Mouse (Mus musculus) urinary bladder, adult 2 months (tissue): ENCODE results near the gene Irgq. TPM values are rescaled to one million over a fixed set of nuclear protein-coding genes. Genes with fewer than 3 reads are reported as not detected.
"Not testable (repeated sequence)": the region's sequence is repeated elsewhere in the genome, so short reads cannot be mapped to it uniquely, and the experiment has no call there.

Experiments
- DNase-seq: peaks from one replicate; pipeline ENCODE4 v3.0.0; 2022; ENCODE audit warnings: low spot score
- polyA plus RNA-seq: library from polyadenylated mRNA; depleted of rRNA; stranded (reverse); fragments of >200 nt; gene quantifications from 2 replicates; pipeline ENCODE4 v1.2.3, GENCODE M21; 2012

Gene Irgq
- polyA plus RNA-seq, 1 experiment, result 10.8 TPM

- no peak for DNase-seq
These were observed 18.1 kb upstream of the Irgq start, which contains the start of gene AC161166.1 for GRCm38 (mm10) chr7:24512355-24512754. Gene AC161166.1, minus strand, starts transcription at chr7:24512455.

- DNase-seq, result not testable (repeated sequence)
These were observed 14.2 kb upstream of the Irgq start for GRCm38 (mm10) chr7:24516319-24516718.

DNA sequence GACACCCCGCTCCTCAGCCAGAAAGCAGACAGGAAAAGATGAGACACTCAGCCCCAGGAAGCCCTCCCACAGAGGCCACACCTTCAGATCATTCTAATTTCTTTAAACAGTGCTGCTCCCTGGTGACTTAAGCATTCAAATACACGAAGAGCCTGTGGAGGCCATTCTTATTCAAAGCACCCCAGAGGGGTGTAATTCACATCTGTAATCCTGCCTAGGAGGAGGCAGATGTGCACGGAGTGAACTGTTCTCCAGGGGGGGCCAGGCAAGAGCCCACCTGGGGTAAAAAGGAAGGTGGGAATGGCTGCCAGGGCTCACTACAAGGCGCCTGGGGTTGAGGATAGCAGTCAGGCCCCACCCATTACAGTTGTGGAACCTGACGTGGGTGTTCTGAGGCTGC is 13.4 kb upstream of the Irgq start:
- no peak for DNase-seq

- DNase-seq, result no peak
These were observed 12.8 kb upstream of the Irgq start for GRCm38 (mm10) chr7:24517654-24518053.

DNA sequence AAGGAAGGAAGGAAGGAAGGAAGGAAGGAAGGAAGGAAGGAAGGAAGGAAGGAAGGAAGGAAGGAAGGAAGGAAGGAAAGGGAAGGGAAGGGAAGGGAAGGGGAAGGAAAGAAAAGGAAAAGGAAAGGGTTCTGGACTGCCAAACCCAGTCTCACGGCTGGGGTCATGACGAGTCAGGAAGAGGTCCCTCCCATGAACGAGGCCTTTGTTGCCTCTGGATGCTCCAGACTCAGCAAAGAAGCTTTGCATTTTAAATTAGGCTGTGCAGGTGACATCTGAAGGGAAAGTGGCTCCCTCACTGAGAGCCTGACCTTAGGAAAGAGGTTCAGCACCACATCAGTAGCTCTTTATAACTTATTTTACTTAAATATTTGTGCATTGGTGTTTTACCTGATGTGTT is 11.4 kb upstream of the Irgq start:
- DNase-seq, result no peak

- not testable (repeated sequence) for DNase-seq
These were observed 10.4 kb upstream of the Irgq start for GRCm38 (mm10) chr7:24520054-24520453.

DNA sequence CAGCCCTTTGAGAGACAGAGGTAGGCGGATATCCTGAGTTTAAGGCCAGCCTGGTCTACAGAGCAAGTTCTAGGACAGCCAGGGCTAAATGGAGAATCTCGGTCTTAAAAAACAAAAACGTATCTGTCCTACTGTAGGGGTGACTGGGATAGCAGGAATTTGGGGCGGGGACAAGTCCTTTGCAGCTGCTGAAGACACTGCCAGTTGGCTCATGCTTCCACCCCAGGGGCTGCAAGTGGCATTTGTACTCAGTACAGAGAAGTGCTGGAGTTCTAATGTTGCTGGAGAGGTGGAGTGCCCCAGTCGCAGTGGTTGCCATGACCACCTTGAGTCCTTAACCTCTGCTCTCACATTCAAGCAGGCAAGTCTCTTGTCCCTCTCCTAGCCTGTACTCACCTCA is 7.7 kb upstream of the Irgq start:
- DNase-seq, result no peak

GRCm38 (mm10) chr7:24523723-24524122 is 6.8 kb upstream of the Irgq start:
- no peak for DNase-seq

GRCm38 (mm10) chr7:24524978-24525377 is 5.5 kb upstream of the Irgq start:
- no peak for DNase-seq

- no peak for DNase-seq
These were observed 4.6 kb upstream of the Irgq start for GRCm38 (mm10) chr7:24525686-24526420.

- no peak for DNase-seq
These were observed 1.6 kb upstream of the Irgq start for GRCm38 (mm10) chr7:24528861-24529260.

DNA sequence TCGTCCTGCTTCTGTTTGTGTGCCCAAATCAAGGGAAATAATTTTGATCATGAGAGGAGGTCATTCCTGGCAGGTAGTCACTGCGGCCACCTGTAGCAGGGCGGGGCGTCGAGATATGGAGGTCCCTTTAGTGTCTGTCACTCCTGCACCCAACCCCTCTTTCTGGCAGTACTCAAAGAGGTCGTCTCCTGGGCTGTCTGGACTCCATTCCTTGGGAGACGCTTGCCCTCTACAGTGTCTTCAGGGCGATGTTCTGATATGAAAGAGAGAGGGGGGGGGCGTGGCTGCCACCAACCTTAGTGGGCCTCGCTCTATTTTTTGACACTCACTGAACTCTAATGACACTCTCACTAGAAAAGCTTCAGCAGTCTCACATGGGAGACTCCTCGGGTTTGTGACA is 909 bp upstream of the Irgq start:
- DNase-seq, result peak; percentile 12

- DNase-seq, result peak; percentile 61
These were observed 902 bp downstream of the Irgq start for GRCm38 (mm10) chr7:24531211-24531971.

DNA sequence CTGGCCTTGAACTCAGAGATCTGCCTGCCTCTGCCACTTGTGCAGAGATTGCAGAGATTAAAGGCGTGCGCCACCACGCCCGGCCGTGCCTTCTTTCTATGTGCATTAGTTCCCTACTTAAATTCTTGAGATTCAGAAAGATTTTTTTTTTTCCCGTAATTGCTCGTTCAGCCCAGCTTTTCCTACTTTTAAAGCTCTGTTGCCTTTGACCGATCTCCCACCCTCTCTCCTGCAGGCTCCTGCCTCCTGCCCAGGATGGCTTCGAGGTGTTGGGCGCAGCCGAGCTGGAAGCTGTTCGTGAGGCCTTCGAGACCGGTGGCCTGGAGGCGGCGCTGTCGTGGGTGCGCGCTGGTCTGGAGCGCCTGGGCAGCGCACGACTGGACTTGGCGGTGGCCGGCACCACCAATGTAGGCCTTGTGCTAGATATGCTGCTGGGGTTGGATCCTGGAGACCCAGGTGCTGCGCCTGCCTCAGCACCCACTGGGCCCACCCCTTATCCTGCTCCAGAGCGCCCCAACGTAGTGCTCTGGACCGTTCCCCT is 2.6 kb downstream of the Irgq start:
- DNase-seq, result no peak

DNA sequence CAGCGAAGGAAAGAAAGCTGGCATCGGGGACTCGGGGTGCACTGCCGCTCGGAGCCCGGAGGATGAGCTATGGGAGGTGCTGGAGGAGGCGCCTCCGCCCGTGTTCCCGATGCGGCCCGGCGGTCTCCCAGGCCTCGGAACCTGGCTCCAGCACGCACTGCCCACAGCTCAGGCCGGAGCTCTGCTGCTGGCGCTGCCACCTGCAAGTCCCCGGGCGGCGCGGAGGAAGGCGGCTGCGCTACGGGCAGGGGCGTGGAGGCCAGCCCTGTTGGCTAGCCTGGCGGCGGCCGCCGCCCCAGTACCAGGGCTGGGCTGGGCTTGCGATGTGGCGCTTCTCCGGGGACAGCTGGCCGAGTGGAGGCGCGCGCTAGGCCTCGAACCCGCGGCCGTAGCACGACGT is 3.3 kb downstream of the Irgq start:
- DNase-seq, result no peak

DNA sequence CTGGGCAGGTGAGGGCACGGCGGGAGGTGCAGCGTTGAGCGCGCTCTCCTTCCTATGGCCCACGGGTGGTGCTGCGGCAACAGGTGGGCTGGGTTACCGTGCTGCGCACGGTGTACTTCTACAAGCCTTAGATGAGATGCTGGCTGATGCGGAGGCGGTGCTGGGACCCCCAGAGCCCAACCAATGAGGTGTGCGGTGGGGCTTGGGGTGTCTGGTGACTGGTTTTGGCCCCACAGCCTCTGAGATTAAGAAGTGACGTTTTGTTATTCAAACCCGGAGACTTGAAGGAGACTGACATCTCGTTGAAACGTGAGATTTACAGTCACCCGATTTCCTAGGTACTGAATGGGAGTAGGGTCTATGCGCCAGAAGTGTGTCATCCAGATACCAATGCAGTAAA is 3.8 kb downstream of the Irgq start:
- no peak for DNase-seq

DNA sequence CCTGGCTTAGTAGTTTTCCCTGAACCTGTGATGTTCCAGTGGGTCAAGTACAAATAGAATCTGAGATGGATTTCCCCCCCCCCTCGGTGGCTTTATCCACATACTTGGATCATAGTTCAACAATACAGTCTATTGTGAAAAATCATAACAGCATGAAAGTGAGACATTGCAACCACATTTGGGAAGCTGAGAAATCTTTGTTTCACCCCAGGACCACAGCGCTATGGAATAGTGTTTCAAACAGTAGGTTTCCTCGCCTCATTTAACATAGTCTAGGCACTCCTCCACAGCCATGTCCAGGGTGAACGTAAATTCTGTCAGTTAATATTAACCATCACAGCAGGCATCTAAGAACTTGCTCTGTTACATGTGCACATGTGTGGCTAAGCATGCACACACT is 6.6 kb downstream of the Irgq start:
- DNase-seq, result no peak

GRCm38 (mm10) chr7:24537591-24537990 is 7.1 kb downstream of the Irgq start:
- DNase-seq, result no peak

- no peak for DNase-seq
These were observed 7.7 kb downstream of the Irgq start for GRCm38 (mm10) chr7:24538154-24538553.

DNA sequence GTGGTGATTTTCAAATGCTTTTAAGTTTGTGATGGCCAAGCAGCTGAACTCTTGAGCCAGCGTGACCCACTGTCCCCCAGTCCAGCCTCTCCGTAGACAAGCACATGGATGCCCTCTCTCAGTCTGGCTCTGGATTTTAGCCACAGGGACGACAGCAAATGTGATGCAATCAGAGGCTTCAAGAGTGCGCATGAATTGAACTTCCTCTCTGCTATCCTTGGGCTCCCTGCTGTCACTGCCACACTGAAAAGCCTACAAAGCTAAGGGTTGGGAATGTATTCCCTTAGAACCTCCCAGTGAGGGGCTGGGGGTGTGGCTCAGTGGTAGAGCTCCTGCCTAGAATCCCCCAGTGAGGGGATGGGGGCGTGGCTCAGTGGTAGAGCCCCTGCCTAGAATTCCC is 8.2 kb downstream of the Irgq start:
- no peak for DNase-seq

- DNase-seq, result no peak
These were observed 9.2 kb downstream of the Irgq start for GRCm38 (mm10) chr7:24539686-24540085.

DNA sequence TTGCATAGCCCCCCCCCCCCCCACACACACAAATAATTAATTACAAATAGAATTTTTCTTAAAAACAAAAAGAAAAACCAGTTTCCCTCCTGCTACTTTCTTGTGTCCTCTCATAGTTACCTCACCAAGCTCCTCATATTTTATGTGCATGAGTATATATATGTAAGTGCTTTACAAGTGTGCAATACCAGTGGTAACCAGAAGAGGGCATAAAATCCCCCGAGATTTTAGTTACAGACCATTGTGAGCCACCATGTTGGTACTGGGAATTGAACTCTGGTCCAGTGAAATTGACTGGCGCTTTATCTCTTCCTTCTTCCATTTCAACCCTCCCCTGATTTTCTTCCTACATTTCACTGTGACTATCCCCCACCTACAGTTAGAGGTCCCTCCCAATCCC is 14.0 kb downstream of the Irgq start:
- DNase-seq, result no peak

- DNase-seq, result no peak
These were observed 15.7 kb downstream of the Irgq start, which contains the start of the genes Pinlyp and Xrcc1 for GRCm38 (mm10) chr7:24546068-24546614. Gene Pinlyp, minus strand, starts transcription at chr7:24546118. Gene Xrcc1, plus strand, starts transcription at chr7:24546289.
